Mouse (Mus musculus) C2C12 (cell line): ENCODE measurements around the gene Tfr2. TPM values are rescaled to one million over a fixed set of nuclear protein-coding genes. Genes with fewer than 3 reads are reported as not detected.

ENCODE experiments used
- H3K27me3 ChIP-seq: one replicate; pipeline ENCODE4 v1.6.1; 2011; ENCODE audit not compliant: control insufficient read depth, insufficient read depth, insufficient read length
- H3K36me3 ChIP-seq: one replicate; pipeline ENCODE4 v1.6.1; 2011; ENCODE audit not compliant: control insufficient read depth, insufficient read depth
- H3K4me3 ChIP-seq: one replicate; pipeline ENCODE4 v1.5.1; 2011; ENCODE audit warnings: mild to moderate bottlenecking, control low read depth; ENCODE audit not compliant: poor library complexity, insufficient read depth, severe bottlenecking
- H3K79me2 ChIP-seq: one replicate; pipeline ENCODE4 v1.6.1; 2011; ENCODE audit not compliant: control insufficient read depth, insufficient read depth
- H3K79me3 ChIP-seq: one replicate; pipeline ENCODE4 v1.6.1; 2011; ENCODE audit warnings: low read depth, control low read depth
- H3ac ChIP-seq: one replicate; pipeline ENCODE3; 2011; ENCODE audit warnings: low read depth; ENCODE audit not compliant: control insufficient read depth, insufficient read length
- CEBPB ChIP-seq: IDR thresholded peaks from one replicate; pipeline ENCODE4 v1.6.1; 2011; ENCODE audit warnings: low read depth, mild to moderate bottlenecking, control low read depth, moderate library complexity
- CTCF ChIP-seq: IDR thresholded peaks from one replicate; pipeline ENCODE4 v1.5.1; 2011; ENCODE audit not compliant: control insufficient read depth, insufficient read depth, insufficient read length
- FOSL1 ChIP-seq: IDR thresholded peaks from one replicate; pipeline ENCODE4 v1.8.0; 2011; ENCODE audit warnings: mild to moderate bottlenecking, low read length; ENCODE audit not compliant: poor library complexity, insufficient read depth, severe bottlenecking
- MAX ChIP-seq: IDR thresholded peaks from one replicate; pipeline ENCODE4 v1.6.1; 2011; ENCODE audit warnings: mild to moderate bottlenecking, control low read depth
- MYOD1 ChIP-seq: IDR thresholded peaks from one replicate; pipeline ENCODE4 v1.6.1; 2011; ENCODE audit warnings: low read depth; ENCODE audit not compliant: control insufficient read depth, insufficient read length
- MYOG ChIP-seq: IDR thresholded peaks from one replicate; pipeline ENCODE4 v1.6.1; 2011; ENCODE audit not compliant: control insufficient read depth, insufficient read length; ENCODE audit errors: extremely low read depth
- USF1 ChIP-seq: IDR thresholded peaks from one replicate; pipeline ENCODE4 v1.6.1; 2011; ENCODE audit warnings: low read depth, mild to moderate bottlenecking, control low read depth, moderate library complexity
- microRNA-seq: library from miRNA; unstranded; fragments of <30 nt; microRNA quantifications from one replicate; pipeline ENCODE4, GENCODE M21; 2019; ENCODE audit warnings: borderline microRNAs expressed
- polyA plus RNA-seq: library from polyadenylated mRNA; unstranded; fragments of >200 nt; fragmentation: generic; extraction: Trizol; gene quantifications from one replicate; pipeline ENCODE4 v1.2.1, GENCODE M21; 2012; ENCODE audit warnings: missing spikeins

Gene Tfr2
- polyA plus RNA-seq, 1 experiment: 0.14 TPM

- H3K36me3 ChIP-seq: peaks cover 36% of the 10 kb centered on the region
- H3K27me3 ChIP-seq: no peaks in the 10 kb centered on the region
- peak overlapping the region; percentile 29 for H3K4me3 ChIP-seq
- H3K79me2 ChIP-seq: peaks cover 51% of the 10 kb centered on the region
- peaks cover 37% of the 10 kb centered on the region for H3K79me3 ChIP-seq
- peak overlapping the region; percentile 58 for H3ac ChIP-seq
- TF ChIP-seq CTCF (no peak), MAX (no peak), MYOD1 (no peak), CEBPB (no peak), MYOG (no peak), USF1 (no peak), FOSL1 (no peak)
These were observed 61.5 kb downstream of the Tfr2 start for GRCm38 (mm10) chr5:137631171-137631570.

GRCm38 (mm10) chr5:137631591-137631990 lies 62.0 kb downstream of the Tfr2 start:
- H3ac ChIP-seq: peak overlapping the region; percentile 58
- peaks cover 37% of the 10 kb centered on the region for H3K79me3 ChIP-seq
- no peaks in the 10 kb centered on the region for H3K27me3 ChIP-seq
- H3K4me3 ChIP-seq: no peak overlapping the region
- no peak for TF ChIP-seq MYOG
- TF ChIP-seq MAX: no peak
- no peak for TF ChIP-seq CEBPB
- TF ChIP-seq FOSL1: no peak
- no peak for TF ChIP-seq USF1
- TF ChIP-seq MYOD1: no peak
- TF ChIP-seq CTCF: no peak
- peaks cover 37% of the 10 kb centered on the region for H3K36me3 ChIP-seq
- H3K79me2 ChIP-seq: peaks cover 51% of the 10 kb centered on the region

DNA sequence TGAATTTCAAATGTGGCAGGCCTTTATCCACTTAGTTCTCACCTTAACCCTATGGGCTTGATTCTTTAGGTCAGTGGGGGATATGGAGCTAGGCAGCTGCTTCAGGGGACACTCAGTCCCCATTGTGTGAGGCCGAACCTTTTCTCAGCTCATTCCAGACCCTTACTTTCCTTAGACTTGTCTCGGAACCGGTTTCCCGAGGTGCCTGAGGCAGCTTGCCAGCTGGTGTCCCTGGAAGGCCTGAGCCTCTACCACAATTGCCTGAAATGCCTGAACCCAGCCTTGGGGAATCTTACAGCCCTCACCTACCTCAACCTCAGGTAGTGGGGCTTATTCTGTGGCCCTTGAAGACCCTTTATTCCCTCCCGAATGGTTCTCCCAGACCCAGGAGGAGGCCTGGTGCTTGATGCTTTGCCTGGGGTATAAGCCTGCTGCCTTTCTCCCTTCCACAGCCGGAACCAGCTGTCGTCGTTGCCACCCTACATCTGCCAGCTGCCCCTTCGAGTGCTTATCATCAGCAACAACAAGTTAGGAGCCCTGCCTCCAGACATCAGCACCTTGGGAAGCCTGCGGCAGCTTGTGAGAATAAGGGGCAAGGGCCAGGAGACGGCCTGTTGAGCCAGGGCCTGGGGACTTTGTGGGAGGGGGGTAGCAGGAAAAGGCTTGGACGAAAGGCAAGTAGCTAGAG lies 63.9 kb downstream of the Tfr2 start:
- H3ac ChIP-seq: no peak overlapping the region
- H3K79me2 ChIP-seq: peaks cover 51% of the 10 kb centered on the region
- H3K79me3 ChIP-seq: peaks cover 37% of the 10 kb centered on the region
- H3K27me3 ChIP-seq: no peaks in the 10 kb centered on the region
- no peak for TF ChIP-seq USF1
- TF ChIP-seq CTCF: no peak
- TF ChIP-seq MAX: no peak
- no peak for TF ChIP-seq CEBPB
- TF ChIP-seq MYOG: no peak
- no peak for TF ChIP-seq FOSL1
- no peak for TF ChIP-seq MYOD1
- no peak overlapping the region for H3K4me3 ChIP-seq
- H3K36me3 ChIP-seq: peaks cover 54% of the 10 kb centered on the region

Small RNAs within 50 kb of the gene (microRNA-seq; reads per million reads assigned to microRNA genes)
- gene Mir6418: 2.0 reads per million, percentile 39 among the genes with 10 or more reads in this experiment

Other genes with a start within 250 kb of the Tfr2 start
- gene Slc12a9, start 236.2 kb upstream of the Tfr2 start, polyA plus RNA-seq: 7.3 TPM
- gene Ephb4, start 219.7 kb upstream of the Tfr2 start, polyA plus RNA-seq: 25.2 TPM
- 0.01 TPM for gene Zan, start 92.8 kb upstream of the Tfr2 start, polyA plus RNA-seq
- 63.5 TPM for gene Pop7, start 67.3 kb upstream of the Tfr2 start, polyA plus RNA-seq
- 6.9 TPM for gene Gigyf1, start 51.3 kb upstream of the Tfr2 start, polyA plus RNA-seq
- not detected for gene Epo, start 36.6 kb upstream of the Tfr2 start, polyA plus RNA-seq
- gene Gnb2, start 36.3 kb upstream of the Tfr2 start, polyA plus RNA-seq: 672 TPM
- not detected for gene Actl6b, start 16.3 kb upstream of the Tfr2 start, polyA plus RNA-seq
- gene Mospd3, start 31.2 kb downstream of the Tfr2 start, polyA plus RNA-seq: 28.6 TPM
- gene Pcolce, start 43.9 kb downstream of the Tfr2 start, polyA plus RNA-seq: 651 TPM
- gene Fbxo24, start 59.2 kb downstream of the Tfr2 start, polyA plus RNA-seq: 0.29 TPM
- gene Lrch4, start 59.3 kb downstream of the Tfr2 start, polyA plus RNA-seq: 27.5 TPM
- gene Gm20605, start 59.3 kb downstream of the Tfr2 start, polyA plus RNA-seq: 5.0 TPM
- 4.4 TPM for gene Sap25, start 71.5 kb downstream of the Tfr2 start, polyA plus RNA-seq
- 0.05 TPM for gene Irs3, start 75.9 kb downstream of the Tfr2 start, polyA plus RNA-seq
- 15.6 TPM for gene Agfg2, start 114.9 kb downstream of the Tfr2 start, polyA plus RNA-seq
- gene Nyap1, start 171.8 kb downstream of the Tfr2 start, polyA plus RNA-seq: 3.6 TPM
- 32.4 TPM for gene Tsc22d4, start 175.9 kb downstream of the Tfr2 start, polyA plus RNA-seq
- 42.7 TPM for gene Ppp1r35, start 209.0 kb downstream of the Tfr2 start, polyA plus RNA-seq
- gene Mepce, start 217.8 kb downstream of the Tfr2 start, polyA plus RNA-seq: 44.6 TPM
- 0.73 TPM for gene Zcwpw1, start 218.0 kb downstream of the Tfr2 start, polyA plus RNA-seq